Mouse (Mus musculus): Measurements from ENCODE around the gene Golga1. TPM values are rescaled to one million over a fixed set of nuclear protein-coding genes. Genes with fewer than 3 reads are reported as not detected.
A peak's percentile ranks its signal among the peaks of the same experiment; 100 is the strongest.
"Not testable (repeated sequence)": the region's sequence is repeated elsewhere in the genome, so short reads cannot be mapped to it uniquely, and the experiment has no call there.

The Golga1 gene
- polyA plus RNA-seq, 1 experiment from 2014 or later, result 29.0 TPM

DNA sequence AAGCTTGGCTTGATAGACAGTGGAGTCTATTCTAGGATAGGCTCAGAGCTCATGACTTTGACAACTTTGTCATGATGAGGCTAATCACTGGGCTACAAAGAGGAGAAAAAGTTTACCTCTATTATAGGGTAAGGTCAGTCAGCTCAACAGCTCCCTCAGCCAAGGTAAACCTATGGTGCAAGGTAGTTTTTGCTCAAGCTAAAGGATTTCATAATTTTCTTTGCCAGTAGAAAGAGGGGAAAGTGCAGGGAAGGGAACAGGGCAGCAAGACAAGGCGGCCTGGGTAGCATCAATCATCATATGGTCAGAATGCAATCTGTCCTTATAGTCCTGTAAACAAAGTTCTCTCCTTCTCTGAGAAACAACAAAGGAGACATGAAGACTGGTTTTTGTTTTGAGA lies 25.1 kb downstream of the Golga1 start:
- ATAC-seq (ENCODE audit: insufficient number of reproducible peaks, low FRiP score, low TSS enrichment, low read depth), result no peak
- 90% methylated on average over 1 of the region's 1 CpGs for WGBS
- no peaks in the 10 kb centered on the region for H3K4me1 ChIP-seq

DNA sequence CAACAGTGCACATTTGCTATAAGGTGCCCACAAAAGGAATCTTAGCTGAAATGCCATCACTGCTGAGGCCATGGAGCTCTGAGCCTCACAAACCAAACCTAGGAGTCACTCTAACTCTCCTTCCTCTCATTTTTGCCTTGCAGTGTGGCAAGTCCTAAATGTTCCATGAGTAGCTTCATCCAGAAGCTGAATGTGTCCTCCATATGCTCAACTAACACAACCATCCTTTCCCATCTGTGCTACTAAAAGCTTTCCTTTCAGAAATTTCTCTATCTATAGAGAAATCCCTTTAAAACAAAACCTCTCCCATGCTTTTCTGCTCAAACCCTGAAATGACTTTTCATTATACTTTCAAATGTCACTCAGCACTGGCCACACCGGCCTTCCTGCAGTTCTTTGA lies 33.7 kb downstream of the Golga1 start:
- Histone ChIP-seq H3K4me3 (replicated peaks) (no peak overlapping the region), H3K4me2 (replicated peaks) (no peak overlapping the region), H3K27ac (replicated peaks) (no peak overlapping the region), H3K9ac (no peak overlapping the region), H3K36me3 (peaks cover 81% of the 10 kb centered on the region), H3K27me3 (no peaks in the 10 kb centered on the region), H3K9me3 (replicated peaks) (no peaks in the 10 kb centered on the region), H3K4me1 (no peaks in the 10 kb centered on the region)
- no peak for ATAC-seq (ENCODE audit: insufficient number of reproducible peaks, low FRiP score, low TSS enrichment, low read depth)
- 94% methylated on average over 1 of the region's 1 CpGs for WGBS

More for the DNA sequence above, 25.1 kb downstream of the Golga1 start:
- Histone ChIP-seq H3K9ac (no peak overlapping the region), H3K36me3 (peaks cover 65% of the 10 kb centered on the region), H3K27ac (replicated peaks) (no peak overlapping the region), H3K27me3 (no peaks in the 10 kb centered on the region), H3K9me3 (replicated peaks) (no peaks in the 10 kb centered on the region), H3K4me3 (replicated peaks) (no peak overlapping the region), H3K4me2 (replicated peaks) (no peak overlapping the region)

DNA sequence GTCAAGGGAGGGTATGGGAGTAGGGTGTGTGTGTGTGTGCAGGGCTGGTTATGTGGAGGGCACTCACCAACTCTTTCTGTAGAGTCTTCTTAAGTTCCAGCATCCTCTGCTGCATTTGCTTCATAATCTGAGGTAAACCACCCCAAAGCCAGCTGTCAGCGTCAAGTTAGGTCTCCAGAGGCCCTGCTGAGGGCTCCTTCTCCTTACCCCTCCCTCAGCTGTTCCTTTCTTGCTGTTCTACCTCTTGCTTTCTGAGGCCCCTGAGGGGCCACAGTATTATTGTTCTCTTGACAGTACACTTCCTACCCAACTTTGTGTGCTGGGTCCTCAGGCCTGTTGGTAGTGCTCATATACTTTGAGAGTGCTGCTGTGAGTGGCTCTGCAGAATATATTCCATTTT lies 45.3 kb downstream of the Golga1 start:
- Histone ChIP-seq H3K4me3 (replicated peaks) (no peak overlapping the region), H3K4me1 (no peaks in the 10 kb centered on the region), H3K4me2 (replicated peaks) (no peak overlapping the region), H3K9ac (no peak overlapping the region), H3K27me3 (no peaks in the 10 kb centered on the region), H3K27ac (replicated peaks) (no peak overlapping the region), H3K36me3 (peaks cover 80% of the 10 kb centered on the region), H3K9me3 (replicated peaks) (no peaks in the 10 kb centered on the region)
- ATAC-seq (ENCODE audit: insufficient number of reproducible peaks, low FRiP score, low TSS enrichment, low read depth), result no peak
- 75% methylated on average over 1 of the region's 1 CpGs for WGBS

DNA sequence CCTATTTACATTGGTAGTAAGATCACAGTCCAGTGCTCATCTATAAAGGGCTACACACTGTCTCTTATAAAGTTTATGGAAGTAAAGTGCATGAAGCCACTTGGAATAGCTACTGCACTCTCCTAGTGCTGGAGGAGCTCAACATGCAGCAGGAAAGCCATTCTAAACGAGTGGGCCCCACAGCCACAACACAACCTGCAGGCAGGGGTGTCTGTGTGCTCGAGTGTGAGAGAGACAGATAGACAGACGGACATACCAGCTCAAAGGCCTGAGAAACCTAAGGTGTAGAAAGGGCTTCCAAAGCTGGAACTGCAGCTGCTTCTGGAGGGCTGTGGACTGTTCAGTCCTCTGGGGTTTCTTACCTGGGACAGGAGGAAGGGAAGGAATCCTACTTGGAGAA lies 48.8 kb downstream of the Golga1 start:
- Histone ChIP-seq H3K4me2 (replicated peaks) (no peak overlapping the region), H3K27ac (replicated peaks) (no peak overlapping the region), H3K27me3 (no peaks in the 10 kb centered on the region), H3K36me3 (peaks cover 74% of the 10 kb centered on the region), H3K9me3 (replicated peaks) (no peaks in the 10 kb centered on the region), H3K4me1 (no peaks in the 10 kb centered on the region), H3K9ac (no peak overlapping the region), H3K4me3 (replicated peaks) (no peak overlapping the region)
- WGBS, result 72% methylated on average over 3 of the region's 3 CpGs
- ATAC-seq (ENCODE audit: insufficient number of reproducible peaks, low FRiP score, low TSS enrichment, low read depth), result no peak

DNA sequence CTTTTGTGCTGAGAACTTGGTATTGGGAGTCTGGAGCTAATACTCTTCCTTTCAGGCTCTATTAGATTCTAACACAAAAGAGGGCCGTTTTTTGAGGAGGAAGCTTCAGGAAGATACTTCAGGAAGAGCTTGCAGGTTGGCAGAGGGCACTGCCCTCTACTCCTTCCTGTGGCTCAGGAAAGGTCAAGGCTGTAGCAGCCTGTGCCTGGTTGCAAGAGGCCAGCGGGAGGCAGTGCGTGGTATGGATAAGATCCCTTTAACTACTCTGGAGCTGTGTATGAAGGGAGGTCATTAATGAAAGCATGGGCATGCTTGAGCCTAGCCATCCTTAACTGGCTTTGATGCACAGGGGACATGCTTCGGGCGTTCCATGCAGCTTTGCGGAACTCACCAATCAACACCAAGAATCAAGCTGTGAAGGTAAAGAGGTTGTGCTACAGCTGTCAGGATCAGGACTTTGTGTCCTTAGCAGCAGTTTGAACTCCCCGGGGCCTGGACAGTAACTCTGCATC lies 52.5 kb downstream of the Golga1 start:
- H3K27me3 ChIP-seq, result no peaks in the 10 kb centered on the region
- H3K4me1 ChIP-seq, result peaks cover 14% of the 10 kb centered on the region
- H3K36me3 ChIP-seq, result peaks cover 47% of the 10 kb centered on the region
- H3K9ac ChIP-seq, result no peak overlapping the region
- no peak overlapping the region for H3K4me3 ChIP-seq (replicated peaks)
- ATAC-seq (ENCODE audit: insufficient number of reproducible peaks, low FRiP score, low TSS enrichment, low read depth), result no peak
- no peak overlapping the region for H3K27ac ChIP-seq (replicated peaks)
- no peaks in the 10 kb centered on the region for H3K9me3 ChIP-seq (replicated peaks)
- H3K4me2 ChIP-seq (replicated peaks), result no peak overlapping the region
- 89% methylated on average over 7 of the region's 7 CpGs for WGBS

DNA sequence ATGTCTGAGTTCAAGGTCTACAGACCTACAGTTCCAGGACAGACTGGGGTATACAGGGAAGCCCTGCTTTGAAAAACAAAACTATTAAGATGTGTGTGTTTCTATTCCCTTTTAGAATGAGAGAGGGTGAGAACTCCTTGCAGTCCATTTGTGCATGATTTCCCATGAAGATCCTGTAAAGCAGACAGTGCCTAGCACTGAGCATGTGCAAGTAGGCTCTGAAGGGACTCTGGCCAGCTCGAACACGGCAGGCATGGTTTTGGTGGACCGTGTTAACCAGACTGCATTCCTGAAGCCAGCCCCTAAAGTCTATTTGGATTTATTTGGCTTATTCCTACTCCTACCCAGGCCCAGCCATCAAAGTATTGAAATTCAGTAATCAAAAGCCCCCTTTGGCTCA lies 53.4 kb downstream of the Golga1 start:
- 77% methylated on average over 3 of the region's 3 CpGs for WGBS
- no peak for ATAC-seq (ENCODE audit: insufficient number of reproducible peaks, low FRiP score, low TSS enrichment, low read depth)
- Histone ChIP-seq H3K4me3 (replicated peaks) (no peak overlapping the region), H3K4me1 (peaks cover 18% of the 10 kb centered on the region), H3K4me2 (replicated peaks) (no peak overlapping the region), H3K36me3 (peaks cover 42% of the 10 kb centered on the region), H3K9me3 (replicated peaks) (no peaks in the 10 kb centered on the region), H3K27ac (replicated peaks) (no peak overlapping the region), H3K9ac (no peak overlapping the region), H3K27me3 (no peaks in the 10 kb centered on the region)

DNA sequence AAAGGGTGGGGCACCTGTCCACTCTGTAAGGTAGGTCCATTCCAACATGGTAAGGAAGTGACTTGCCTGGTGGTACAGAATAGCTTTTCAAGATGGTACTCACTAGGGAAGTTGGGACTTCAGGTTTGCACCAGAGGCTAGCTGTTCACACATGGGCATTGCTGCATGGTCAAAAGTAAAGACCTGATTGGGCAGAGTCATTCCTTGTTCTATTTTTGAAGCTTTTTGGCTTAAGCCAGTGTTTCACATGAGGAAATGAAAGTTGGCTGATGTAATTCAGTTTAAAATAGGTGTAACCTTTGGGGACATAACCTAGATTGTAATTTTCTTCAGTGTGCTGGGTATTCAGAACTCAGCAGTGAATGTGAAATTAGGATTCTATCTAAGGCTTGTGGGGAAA lies 54.1 kb downstream of the Golga1 start:
- Histone ChIP-seq H3K36me3 (peaks cover 36% of the 10 kb centered on the region), H3K27ac (replicated peaks) (no peak overlapping the region), H3K9ac (no peak overlapping the region), H3K4me1 (peaks cover 22% of the 10 kb centered on the region), H3K4me2 (replicated peaks) (no peak overlapping the region), H3K27me3 (no peaks in the 10 kb centered on the region), H3K4me3 (replicated peaks) (no peak overlapping the region), H3K9me3 (replicated peaks) (no peaks in the 10 kb centered on the region)
- ATAC-seq (ENCODE audit: insufficient number of reproducible peaks, low FRiP score, low TSS enrichment, low read depth), result no peak

DNA sequence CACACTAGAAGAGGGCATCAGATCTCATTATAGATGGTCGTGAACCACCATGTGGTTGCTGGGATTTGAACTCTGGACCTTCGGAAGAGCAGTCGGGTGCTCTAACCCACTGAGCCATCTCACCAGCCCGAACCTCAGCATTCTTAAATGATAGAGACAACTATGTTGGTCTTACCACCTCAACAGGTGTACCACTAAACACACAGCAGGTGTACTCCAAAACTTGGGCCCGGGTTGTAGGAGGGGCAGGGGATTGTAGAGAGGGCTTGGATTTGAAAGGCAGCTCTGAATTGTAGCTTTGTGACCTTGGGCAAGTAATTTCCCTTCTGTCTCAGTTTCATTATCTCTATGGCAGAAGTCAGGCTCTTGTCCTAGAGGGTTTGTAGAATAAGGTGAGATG lies 55.2 kb downstream of the Golga1 start:
- Histone ChIP-seq H3K4me1 (peaks cover 28% of the 10 kb centered on the region), H3K36me3 (peaks cover 25% of the 10 kb centered on the region)
- H3K27ac ChIP-seq (replicated peaks); H3K9me3 ChIP-seq (replicated peaks); H3K27me3 ChIP-seq; H3K4me2 ChIP-seq (replicated peaks); H3K4me3 ChIP-seq (replicated peaks); H3K9ac ChIP-seq; ATAC-seq (ENCODE audit: insufficient number of reproducible peaks, low FRiP score, low TSS enrichment, low read depth): not testable (repeated sequence)
- WGBS, result 89% methylated on average over 5 of the region's 5 CpGs

DNA sequence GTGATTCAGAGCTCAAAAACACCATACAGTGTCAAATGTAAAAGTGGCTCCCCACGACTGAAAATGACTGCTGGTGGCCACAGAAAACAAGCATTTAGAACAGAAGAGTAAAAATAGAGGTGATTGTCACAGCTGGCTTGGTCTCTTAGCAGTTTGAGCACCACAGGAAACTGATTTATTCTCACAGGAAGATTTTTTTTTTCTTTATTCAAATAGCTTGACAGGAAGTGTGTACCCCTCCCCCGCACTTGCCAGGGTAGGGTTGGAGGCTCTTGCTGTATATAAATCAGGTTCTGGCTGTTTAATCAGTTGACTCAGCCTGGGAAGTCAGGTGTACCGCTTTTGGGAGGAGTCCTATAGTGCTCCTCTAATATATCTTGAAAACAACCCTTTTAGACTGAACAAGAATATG lies 56.4 kb downstream of the Golga1 start:
- no peaks in the 10 kb centered on the region for H3K9me3 ChIP-seq (replicated peaks)
- H3K4me1 ChIP-seq, result peaks cover 32% of the 10 kb centered on the region
- ATAC-seq (ENCODE audit: insufficient number of reproducible peaks, low FRiP score, low TSS enrichment, low read depth), result no peak
- H3K4me3 ChIP-seq (replicated peaks), result peak overlapping the region; percentile 89
- peak overlapping the region; percentile 82 for H3K4me2 ChIP-seq (replicated peaks)
- 21% methylated on average over 3 of the region's 3 CpGs for WGBS
- H3K9ac ChIP-seq, result peak overlapping the region; percentile 90
- peak overlapping the region; percentile 96 for H3K27ac ChIP-seq (replicated peaks)
- no peaks in the 10 kb centered on the region for H3K27me3 ChIP-seq
- peaks cover 13% of the 10 kb centered on the region for H3K36me3 ChIP-seq

DNA sequence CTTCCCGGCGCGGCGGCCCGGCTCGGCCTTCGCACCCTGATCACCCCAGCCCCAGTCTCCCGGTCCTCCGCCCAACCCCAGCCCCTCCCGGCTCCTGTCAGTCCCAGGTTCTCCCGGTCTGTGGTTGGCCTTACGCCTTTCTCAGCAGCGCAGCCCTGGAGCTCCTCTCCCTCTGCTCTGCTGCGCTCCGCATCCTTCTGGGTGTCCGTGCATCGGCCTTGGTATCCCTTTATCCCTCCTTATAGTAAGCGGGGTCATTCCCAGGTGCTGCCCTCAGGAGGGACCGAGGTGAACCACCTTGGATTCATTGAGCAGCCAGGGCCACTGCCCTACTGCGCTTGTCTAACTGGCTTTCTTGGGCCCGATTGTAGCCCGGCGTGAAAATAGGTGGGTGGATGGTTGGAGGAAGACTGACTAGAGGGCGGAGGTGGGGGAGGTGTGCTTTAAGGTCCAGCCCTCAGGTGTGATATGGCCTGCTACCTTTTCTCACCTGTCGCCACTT lies 56.9 kb downstream of the Golga1 start:
- Histone ChIP-seq H3K4me1 (peaks cover 38% of the 10 kb centered on the region), H3K27ac (replicated peaks) (peak overlapping the region; percentile 96), H3K4me2 (replicated peaks) (peak overlapping the region; percentile 82), H3K9me3 (replicated peaks) (no peaks in the 10 kb centered on the region), H3K36me3 (peaks cover 10% of the 10 kb centered on the region), H3K27me3 (no peaks in the 10 kb centered on the region), H3K4me3 (replicated peaks) (peak overlapping the region; percentile 89), H3K9ac (peak overlapping the region; percentile 90)
- 2% methylated on average over 24 of the region's 25 CpGs for WGBS
- ATAC-seq (ENCODE audit: insufficient number of reproducible peaks, low FRiP score, low TSS enrichment, low read depth), result peak; percentile 34

DNA sequence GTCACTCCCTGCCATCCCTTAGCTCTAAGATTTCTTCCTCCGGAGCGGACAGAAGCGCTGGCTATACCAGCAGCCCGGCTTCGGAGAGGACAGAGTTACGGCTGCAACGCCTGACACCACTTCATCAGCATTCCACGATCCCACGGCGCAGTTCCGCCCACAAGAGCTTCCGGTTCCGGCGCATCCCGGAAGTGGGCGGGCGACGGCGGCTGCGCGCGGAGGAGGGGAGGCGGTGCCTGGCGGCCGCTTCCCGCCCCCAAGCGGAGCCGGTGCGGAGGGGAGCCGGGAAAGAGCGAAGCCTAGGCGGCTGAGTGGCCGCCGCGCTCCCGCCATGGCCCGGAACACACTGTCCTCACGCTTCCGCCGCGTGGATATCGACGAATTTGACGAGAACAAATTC lies 57.5 kb downstream of the Golga1 start:
- ATAC-seq (ENCODE audit: insufficient number of reproducible peaks, low FRiP score, low TSS enrichment, low read depth), result peak; percentile 91
- H3K27me3 ChIP-seq, result no peaks in the 10 kb centered on the region
- peak overlapping the region; percentile 89 for H3K4me3 ChIP-seq (replicated peaks)
- H3K36me3 ChIP-seq, result peaks cover 10% of the 10 kb centered on the region
- H3K4me2 ChIP-seq (replicated peaks), result peak overlapping the region; percentile 82
- no peaks in the 10 kb centered on the region for H3K9me3 ChIP-seq (replicated peaks)
- H3K4me1 ChIP-seq, result peaks cover 43% of the 10 kb centered on the region
- peak overlapping the region; percentile 96 for H3K27ac ChIP-seq (replicated peaks)
- H3K9ac ChIP-seq, result peak overlapping the region; percentile 90
- under 1% methylated on average over 37 of the region's 44 CpGs for WGBS

DNA sequence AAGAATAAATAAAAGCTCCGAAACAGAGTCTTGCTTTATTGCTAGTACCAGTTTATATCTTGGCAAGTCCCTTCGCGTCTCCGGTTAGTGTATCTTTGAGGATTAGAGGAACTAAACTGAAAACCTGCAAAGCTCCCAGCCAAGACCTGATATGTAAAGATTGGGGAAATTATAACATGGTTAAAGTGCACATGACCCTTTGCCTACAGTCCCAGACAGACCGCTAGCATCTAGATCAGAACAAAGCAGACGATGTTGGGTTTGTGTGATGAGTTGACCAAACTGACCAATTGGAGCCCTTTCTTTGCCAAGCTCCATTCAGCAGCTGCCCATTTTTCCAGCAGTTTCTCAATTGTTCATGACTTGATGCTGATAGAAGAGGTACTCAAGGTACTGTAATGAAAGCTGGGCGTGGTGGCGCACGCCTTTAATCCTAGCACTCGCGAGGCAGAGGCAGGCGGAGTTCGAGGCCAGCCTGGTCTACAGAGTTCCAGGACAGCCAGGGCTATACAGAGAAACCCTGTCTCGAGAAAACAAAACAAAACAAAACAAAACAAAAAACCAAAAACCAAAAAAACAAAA lies 59.1 kb downstream of the Golga1 start:
- H3K4me3 ChIP-seq (replicated peaks), result peak overlapping the region; percentile 83
- no peak overlapping the region for H3K9ac ChIP-seq
- peaks cover 22% of the 10 kb centered on the region for H3K36me3 ChIP-seq
- no peak overlapping the region for H3K27ac ChIP-seq (replicated peaks)
- no peak for ATAC-seq (ENCODE audit: insufficient number of reproducible peaks, low FRiP score, low TSS enrichment, low read depth)
- 86% methylated on average over 14 of the region's 14 CpGs for WGBS
- H3K4me2 ChIP-seq (replicated peaks), result peak overlapping the region; percentile 71
- H3K9me3 ChIP-seq (replicated peaks), result no peaks in the 10 kb centered on the region
- H3K4me1 ChIP-seq, result peaks cover 48% of the 10 kb centered on the region
- H3K27me3 ChIP-seq, result no peaks in the 10 kb centered on the region
